Mouse (Mus musculus): ENCODE results near the gene Fam20a. TPM values are rescaled to one million over a fixed set of nuclear protein-coding genes. Genes with fewer than 3 reads are reported as not detected.
A peak's percentile ranks its signal among the peaks of the same experiment; 100 is the strongest.
"Not testable (repeated sequence)": the region's sequence is repeated elsewhere in the genome, so short reads cannot be mapped to it uniquely, and the experiment has no call there.

Fam20a gene
- polyA plus RNA-seq, 1 experiment = 72.4 TPM

GRCm38 (mm10) chr11:109664293-109664692 is 57.8 kb downstream of the Fam20a start:
- Histone ChIP-seq H3K4me2 (ENCODE audit: low read depth) (no peak overlapping the region), H3ac (ENCODE audit: control insufficient read depth, insufficient read length) (no peak overlapping the region), H3K27me3 (ENCODE audit: control insufficient read depth, insufficient read depth, insufficient read length) (no peaks in the 10 kb centered on the region), H3K36me3 (ENCODE audit: control insufficient read depth, insufficient read depth) (peaks cover 89% of the 10 kb centered on the region), H3K79me2 (ENCODE audit: control insufficient read depth, insufficient read depth) (peaks cover 54% of the 10 kb centered on the region), H3K4me3 (no peak overlapping the region)
- TF ChIP-seq POLR2A (IDR thresholded peaks at IDR 0.05; ENCODE audit: insufficient read length, low read depth) (peak; percentile 21), MAX (IDR thresholded peaks at IDR 0.05; ENCODE audit: low read depth) (no peak), POLR2AphosphoS2 (IDR thresholded peaks at IDR 0.05; ENCODE audit: insufficient read length, low read depth) (peak; percentile 57)

GRCm38 (mm10) chr11:109660526-109660925 is 61.6 kb downstream of the Fam20a start:
- H3K79me2 ChIP-seq (ENCODE audit: control insufficient read depth, insufficient read depth) = peaks cover 92% of the 10 kb centered on the region
- H3ac ChIP-seq (ENCODE audit: control insufficient read depth, insufficient read length); H3K4me3 ChIP-seq; H3K4me2 ChIP-seq (ENCODE audit: low read depth); H3K27me3 ChIP-seq (ENCODE audit: control insufficient read depth, insufficient read depth, insufficient read length): not testable (repeated sequence)
- peaks cover 82% of the 10 kb centered on the region for H3K36me3 ChIP-seq (ENCODE audit: control insufficient read depth, insufficient read depth)

DNA sequence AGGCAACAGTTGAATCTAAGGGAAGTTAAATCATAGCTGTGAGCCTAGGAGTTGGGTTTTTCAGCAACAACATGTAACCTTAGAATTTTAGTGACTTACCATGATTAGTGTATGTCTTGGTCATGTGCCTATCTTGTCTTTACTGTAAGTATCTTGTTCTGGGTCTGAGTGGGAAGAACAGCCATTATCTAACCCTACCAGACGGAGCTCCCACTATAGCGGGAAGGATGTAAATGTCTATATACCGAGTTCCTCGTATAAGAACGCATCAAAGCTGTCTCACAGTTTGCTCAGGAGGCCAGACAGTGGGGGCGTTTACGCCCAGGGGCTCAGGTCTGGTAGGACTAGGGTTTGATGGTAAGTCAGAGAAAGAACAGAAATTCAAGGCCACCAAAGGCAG is 65.8 kb downstream of the Fam20a start:
- Histone ChIP-seq H3K79me2 (ENCODE audit: control insufficient read depth, insufficient read depth) (peaks cover 100% of the 10 kb centered on the region), H3ac (ENCODE audit: control insufficient read depth, insufficient read length) (no peak overlapping the region), H3K4me2 (ENCODE audit: low read depth) (peak overlapping the region; percentile 19), H3K36me3 (ENCODE audit: control insufficient read depth, insufficient read depth) (peaks cover 58% of the 10 kb centered on the region), H3K4me3 (no peak overlapping the region), H3K27me3 (ENCODE audit: control insufficient read depth, insufficient read depth, insufficient read length) (no peaks in the 10 kb centered on the region)
- no peak for TF ChIP-seq MYOG (IDR thresholded peaks at IDR 0.05; ENCODE audit: control insufficient read depth in 1 of 3, insufficient read depth in 1 of 3, insufficient read length in 2 of 3, low read depth in 2 of 3)

DNA sequence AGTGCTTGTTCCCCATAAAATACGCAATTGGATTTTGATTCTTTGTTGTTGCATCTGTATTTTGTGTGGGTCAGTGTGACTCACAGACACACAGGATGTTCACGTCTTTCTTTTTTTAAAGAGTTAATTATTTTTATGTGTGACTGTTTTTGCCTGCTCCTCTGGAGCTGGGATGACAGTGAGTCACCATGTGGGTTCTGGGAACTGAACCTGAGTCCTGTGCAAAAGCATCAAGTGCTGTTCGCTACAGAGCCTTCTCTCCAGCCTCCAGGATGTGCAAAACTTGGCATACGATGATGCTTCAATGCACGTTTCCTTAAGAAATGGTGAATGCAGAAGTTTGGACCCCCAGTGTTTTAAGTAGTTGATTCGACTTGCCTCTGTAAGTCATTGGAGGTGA is 67.5 kb downstream of the Fam20a start:
- H3K27me3 ChIP-seq (ENCODE audit: control insufficient read depth, insufficient read depth, insufficient read length) = no peaks in the 10 kb centered on the region
- peaks cover 46% of the 10 kb centered on the region for H3K36me3 ChIP-seq (ENCODE audit: control insufficient read depth, insufficient read depth)
- peaks cover 87% of the 10 kb centered on the region for H3K79me2 ChIP-seq (ENCODE audit: control insufficient read depth, insufficient read depth)
- TF ChIP-seq TCF12 (IDR thresholded peaks at IDR 0.05; ENCODE audit: insufficient read depth, poor library complexity, severe bottlenecking) (no peak), MYOG (IDR thresholded peaks at IDR 0.05; ENCODE audit: control insufficient read depth in 1 of 3, insufficient read depth in 1 of 3, insufficient read length in 2 of 3, low read depth in 2 of 3) (no peak), POLR2AphosphoS2 (IDR thresholded peaks at IDR 0.05; ENCODE audit: insufficient read length, low read depth) (no peak), CEBPB (IDR thresholded peaks at IDR 0.05; ENCODE audit: insufficient read depth, poor library complexity, severe bottlenecking) (no peak), USF1 (IDR thresholded peaks at IDR 0.05; ENCODE audit: low read depth) (no peak), REST (IDR thresholded peaks at IDR 0.05; ENCODE audit: insufficient read depth, insufficient read length) (no peak), POLR2A (IDR thresholded peaks at IDR 0.05; ENCODE audit: insufficient read length, low read depth) (no peak), E2F4 (IDR thresholded peaks at IDR 0.05; ENCODE audit: insufficient read depth) (no peak), SRF (IDR thresholded peaks at IDR 0.05; ENCODE audit: control insufficient read depth, insufficient read length, low read depth) (no peak), MYOD1 (IDR thresholded peaks at IDR 0.05; ENCODE audit: control insufficient read depth in 1 of 3, insufficient read length in 2 of 3, low read depth in 2 of 3) (no peak), MAX (IDR thresholded peaks at IDR 0.05; ENCODE audit: low read depth) (no peak)
- no peak overlapping the region for H3K4me3 ChIP-seq
- no peak overlapping the region for H3ac ChIP-seq (ENCODE audit: control insufficient read depth, insufficient read length)
- peak overlapping the region; percentile 93 for H3K4me2 ChIP-seq (ENCODE audit: low read depth)

DNA sequence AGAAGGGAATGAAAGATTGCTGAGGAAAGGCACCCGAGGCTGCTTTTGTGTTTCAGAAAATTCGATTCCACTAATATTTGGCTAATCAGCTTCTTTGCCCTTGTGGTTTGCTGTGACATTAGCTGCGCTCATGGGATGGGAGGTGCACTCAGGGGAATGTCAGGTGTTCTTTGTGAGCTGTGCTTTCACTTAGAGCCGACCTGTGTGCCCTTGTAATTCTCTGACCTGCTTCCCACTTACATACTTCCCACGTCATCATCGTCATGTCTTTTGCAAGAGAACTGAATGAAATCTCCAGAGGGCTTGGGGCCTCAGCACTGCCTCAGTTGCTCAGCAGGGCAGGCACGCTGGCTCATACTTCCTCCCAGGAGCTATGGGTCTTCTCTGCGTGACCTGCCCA is 68.9 kb downstream of the Fam20a start:
- Histone ChIP-seq H3K4me3 (peak overlapping the region; percentile 81), H3K36me3 (ENCODE audit: control insufficient read depth, insufficient read depth) (peaks cover 36% of the 10 kb centered on the region), H3ac (ENCODE audit: control insufficient read depth, insufficient read length) (peak overlapping the region; percentile 37), H3K27me3 (ENCODE audit: control insufficient read depth, insufficient read depth, insufficient read length) (no peaks in the 10 kb centered on the region), H3K79me2 (ENCODE audit: control insufficient read depth, insufficient read depth) (peaks cover 73% of the 10 kb centered on the region), H3K4me2 (ENCODE audit: low read depth) (peak overlapping the region; percentile 93)
- peak; percentile 54 for TF ChIP-seq POLR2AphosphoS2 (IDR thresholded peaks at IDR 0.05; ENCODE audit: insufficient read length, low read depth)
- TF ChIP-seq MYOD1 (IDR thresholded peaks at IDR 0.05; ENCODE audit: control insufficient read depth in 1 of 3, insufficient read length in 2 of 3, low read depth in 2 of 3) = no peak

DNA sequence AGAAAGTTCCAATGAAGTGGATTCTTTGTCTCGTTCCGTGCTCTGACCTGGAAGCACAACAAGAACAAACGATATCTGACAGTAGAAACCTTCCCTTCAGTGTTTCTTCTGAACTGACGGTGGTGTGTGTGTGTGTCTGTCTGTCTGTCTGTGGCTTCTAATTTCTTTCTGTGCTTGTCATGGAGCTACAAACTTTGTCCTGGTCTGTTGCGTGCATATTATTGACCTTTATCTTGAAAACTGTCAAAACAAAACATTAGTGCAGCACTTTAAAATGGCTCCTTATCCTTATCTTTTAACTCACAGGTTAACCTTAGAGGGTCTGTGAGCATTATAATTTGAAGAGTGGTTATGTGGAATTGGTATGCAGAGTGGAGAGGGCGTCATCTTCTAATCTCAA is 69.6 kb downstream of the Fam20a start:
- H3ac ChIP-seq (ENCODE audit: control insufficient read depth, insufficient read length) = peak overlapping the region; percentile 37
- peak overlapping the region; percentile 93 for H3K4me2 ChIP-seq (ENCODE audit: low read depth)
- peaks cover 36% of the 10 kb centered on the region for H3K36me3 ChIP-seq (ENCODE audit: control insufficient read depth, insufficient read depth)
- TF ChIP-seq POLR2AphosphoS2 (IDR thresholded peaks at IDR 0.05; ENCODE audit: insufficient read length, low read depth) (no peak), CEBPB (IDR thresholded peaks at IDR 0.05; ENCODE audit: insufficient read depth, poor library complexity, severe bottlenecking) (no peak), TCF3 (IDR thresholded peaks at IDR 0.05; ENCODE audit: insufficient read length, low read depth) (no peak), TCF12 (IDR thresholded peaks at IDR 0.05; ENCODE audit: insufficient read depth, poor library complexity, severe bottlenecking) (no peak), MAX (IDR thresholded peaks at IDR 0.05; ENCODE audit: low read depth) (no peak), SRF (IDR thresholded peaks at IDR 0.05; ENCODE audit: control insufficient read depth, insufficient read length, low read depth) (no peak), MYOD1 (IDR thresholded peaks at IDR 0.05; ENCODE audit: control insufficient read depth in 1 of 3, insufficient read length in 2 of 3, low read depth in 2 of 3) (no peak)
- no peaks in the 10 kb centered on the region for H3K27me3 ChIP-seq (ENCODE audit: control insufficient read depth, insufficient read depth, insufficient read length)
- peaks cover 66% of the 10 kb centered on the region for H3K79me2 ChIP-seq (ENCODE audit: control insufficient read depth, insufficient read depth)
- peak overlapping the region; percentile 81 for H3K4me3 ChIP-seq
